Mouse (Mus musculus): ENCODE measurements at regions not wholly inside any gene's neighbourhood (a gene's known extent, or its start where the extent isn't known, plus 50 kb on each side); places are given as distances from the start of the nearest gene placed in this dataset.
"Not testable (repeated sequence)": the region's sequence is repeated elsewhere in the genome, so short reads cannot be mapped to it uniquely, and the experiment has no call there.

- DNase-seq, result peak; percentile 30
Measured at GRCm38 (mm10) chr9:17987606-17988005, 304.3 kb upstream of the Chordc1 start.

DNA sequence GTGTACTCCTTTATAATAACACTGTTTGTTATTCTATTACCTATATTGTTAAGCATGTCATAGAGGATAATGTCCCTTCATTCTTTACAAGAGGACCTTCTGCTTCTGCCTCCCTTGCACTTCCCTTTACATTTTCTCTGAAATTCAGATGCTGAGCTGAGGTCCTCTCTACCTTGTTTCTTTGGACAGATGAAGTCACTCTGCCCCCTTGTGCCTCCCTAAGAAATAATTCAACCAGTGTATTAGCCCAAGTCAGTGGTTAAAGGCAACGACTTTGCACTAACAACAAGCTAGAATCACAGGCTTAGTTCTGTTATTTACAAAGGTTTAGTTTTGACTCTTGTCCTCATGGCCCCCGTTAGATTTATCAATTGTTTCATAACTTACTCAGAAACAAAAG lies 289.4 kb upstream of the Chordc1 start:
- no peak for DNase-seq

- DNase-seq, result no peak
Measured at GRCm38 (mm10) chr9:18041346-18041745, 250.6 kb upstream of the Chordc1 start.

DNA sequence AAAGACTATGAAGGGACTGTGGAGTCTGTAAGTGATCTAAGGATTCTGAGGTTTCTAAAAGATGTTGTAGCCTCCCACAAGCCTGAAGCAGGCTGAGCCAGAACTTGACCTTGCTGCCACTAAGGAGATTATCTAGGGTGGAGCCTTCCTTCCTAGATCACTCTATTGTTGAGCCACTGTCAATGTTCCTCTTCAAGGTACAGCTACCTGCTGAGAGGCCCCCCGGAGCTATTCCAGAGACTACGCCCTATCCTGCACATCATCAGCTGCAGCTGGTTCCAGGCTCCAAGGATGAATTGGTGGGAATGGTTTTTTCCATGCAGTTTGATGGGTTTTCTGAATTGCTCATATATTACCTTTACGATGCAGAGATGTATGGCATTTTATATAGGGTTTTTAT lies 249.3 kb upstream of the Chordc1 start:
- DNase-seq, result not testable (repeated sequence)

- DNase-seq, result no peak
Measured at GRCm38 (mm10) chr9:18076942-18077341, 215.0 kb upstream of the Chordc1 start.

- not testable (repeated sequence) for DNase-seq
Measured at GRCm38 (mm10) chr9:18078446-18078845, 213.5 kb upstream of the Chordc1 start.

DNA sequence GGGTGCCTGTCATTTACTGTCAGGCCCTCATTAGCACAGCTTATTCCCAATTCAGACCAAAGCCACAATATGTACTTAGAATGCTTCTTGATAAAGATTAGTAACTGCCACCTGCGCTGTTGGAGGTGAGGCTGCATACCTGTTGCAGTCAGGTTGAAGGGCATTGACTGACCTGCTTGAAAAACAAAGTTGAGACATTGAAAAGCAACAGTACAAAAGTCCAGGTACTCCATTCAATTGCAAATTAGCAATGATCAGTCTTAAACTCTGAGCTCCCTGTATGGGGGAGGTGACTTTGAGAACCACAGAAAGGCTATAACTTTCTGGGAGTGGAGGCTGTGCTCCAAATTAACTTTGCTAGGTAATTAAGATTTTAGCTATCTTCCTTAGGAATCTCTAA lies 212.8 kb upstream of the Chordc1 start:
- DNase-seq, result not testable (repeated sequence)
